Mouse (Mus musculus): ENCODE measurements around the gene Tppp3. TPM values are rescaled to one million over a fixed set of nuclear protein-coding genes. Genes with fewer than 3 reads are reported as not detected.

Tppp3 gene
- total and polyA plus RNA-seq, 3 experiments = 0.25 to 0.39 TPM; not detected in 1

DNA sequence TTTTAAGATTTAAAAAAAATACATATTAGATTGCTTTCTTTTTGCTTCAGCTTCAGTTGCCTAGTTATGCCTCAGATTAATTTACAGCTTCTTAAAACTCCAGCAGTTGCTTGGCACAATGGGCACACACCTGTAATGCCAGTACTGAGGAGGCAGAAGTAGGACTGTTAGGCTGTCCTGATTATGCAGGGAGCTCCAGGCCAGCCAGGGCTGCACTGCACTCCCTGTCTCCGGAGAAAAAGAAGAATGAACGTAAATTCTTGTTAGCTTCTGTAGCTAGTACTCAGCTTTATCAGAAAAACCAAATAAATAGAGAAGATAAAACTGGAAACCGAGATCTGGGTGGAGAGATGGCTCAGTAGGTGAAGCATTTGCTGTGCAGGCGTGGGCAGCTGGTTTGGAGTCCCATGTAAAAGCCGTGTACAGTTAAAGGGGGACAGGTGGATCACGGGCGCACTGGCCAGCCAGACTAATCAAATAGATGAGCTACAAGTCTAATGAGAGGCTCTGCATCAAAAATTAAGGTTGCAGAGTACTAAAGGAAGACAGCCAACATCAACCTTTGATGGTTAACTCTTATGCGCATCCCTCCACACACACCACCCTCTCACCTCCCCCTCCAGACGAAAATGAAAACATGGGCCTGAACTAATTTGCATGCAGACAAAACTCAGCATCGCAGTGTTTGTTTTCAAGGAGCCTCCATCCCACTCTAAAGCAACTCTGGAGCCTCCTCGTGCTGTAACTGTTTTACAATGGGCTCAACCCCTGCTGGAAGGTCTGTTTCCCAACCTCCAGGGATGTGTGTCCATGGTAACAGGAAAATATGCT is 25.8 kb downstream of the Tppp3 start:
- peaks cover 2 to 13% of the 10 kb centered on the region in 2 experiments; a peak in 3 of 4 replicates for H3K4me1 ChIP-seq (ENCODE audit: control insufficient read depth in 1 of 2, insufficient read depth in 2 of 2)
- no peak for TF ChIP-seq TBP (conservative IDR thresholded peaks at IDR 0.05; ENCODE audit: low read depth, low read length)
- TF ChIP-seq ZC3H11A (IDR thresholded peaks at IDR 0.05; ENCODE audit: low read depth, low read length) = no peak
- TF ChIP-seq GABPA (IDR thresholded peaks at IDR 0.05; ENCODE audit: insufficient replicate concordance, low read depth, low read length) = no peak
- TF ChIP-seq KAT2A (IDR thresholded peaks at IDR 0.05; ENCODE audit: insufficient replicate concordance, low read length) = no peak
- no peak for TF ChIP-seq MAFK (IDR thresholded peaks at IDR 0.05; ENCODE audit: insufficient replicate concordance, low read length)
- no peak for TF ChIP-seq MEF2A (IDR thresholded peaks at IDR 0.05; ENCODE audit: borderline replicate concordance, low read depth, low read length)
- TF ChIP-seq JUN (IDR thresholded peaks at IDR 0.05; ENCODE audit: insufficient read depth, low read depth, low read length) = no peak
- H3K36me3 ChIP-seq (replicated peaks in 1 of 2; ENCODE audit: control insufficient read depth in 1 of 2, insufficient read depth in 1 of 2, low read length in 1 of 2) = no peaks in the 10 kb centered on the region
- dilution Hi-C loops (cut with MboI; ENCODE audit: extremely low pct_ligation_motif_present, extremely low pct_unique_long_range_greater_than_20kb, low sequenced_read_pairs) (no loop called here), in situ Hi-C loops (cut with MboI; ENCODE audit: low pct_ligation_motif_present, low pct_unique_long_range_greater_than_20kb, low sequenced_read_pairs) (no loop called here)
- H3K4me2 ChIP-seq (ENCODE audit: insufficient read depth, low read depth, poor library complexity, severe bottlenecking) = peak overlapping the region; percentile 89
- H3K79me2 ChIP-seq (replicated peaks; ENCODE audit: control insufficient read depth, extremely low read depth, insufficient read depth, poor library complexity, severe bottlenecking) = no peaks in the 10 kb centered on the region
- no peak overlapping the region for H3K27ac ChIP-seq (ENCODE audit: insufficient read depth, low read depth)
- peak overlapping the region; percentile 7 to 26 (median 22) for H3K4me3 ChIP-seq (replicated peaks in 1 of 3; ENCODE audit: low read depth in 2 of 3, low read length in 2 of 3, poor library complexity in 1 of 3)
- no peaks in the 10 kb centered on the region for H3K9me3 ChIP-seq (replicated peaks; ENCODE audit: low read length)
- DNase-seq (ENCODE audit: extremely low read depth) = peak; percentile 17
- peaks cover 32% of the 10 kb centered on the region for H3K27me3 ChIP-seq (replicated peaks)
- H3K9ac ChIP-seq (ENCODE audit: insufficient read depth, low read depth) = peak overlapping the region; percentile 39; the same call in 1 of the 2 replicates

DNA sequence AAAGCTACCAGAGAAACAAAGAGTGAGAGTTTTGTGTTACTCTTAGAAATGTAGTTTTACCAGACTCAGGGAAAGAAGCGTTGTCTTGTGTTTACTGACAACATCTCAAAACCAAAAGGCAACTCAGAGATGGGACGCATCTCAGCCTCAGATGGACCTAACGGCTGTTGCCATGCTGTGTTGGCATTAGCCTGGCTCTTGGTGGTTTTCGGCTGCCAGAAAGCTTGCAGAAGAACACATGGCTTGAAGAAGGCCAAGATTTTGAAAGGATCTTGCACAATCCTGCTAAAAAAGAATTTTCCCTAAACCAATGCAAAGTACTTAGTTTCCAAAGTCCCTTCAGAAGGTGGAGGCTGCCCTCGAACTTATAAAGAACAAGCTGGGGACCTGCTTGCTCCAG is 28.7 kb downstream of the Tppp3 start:
- H3K9me3 ChIP-seq (replicated peaks; ENCODE audit: low read length) = no peaks in the 10 kb centered on the region
- no peak overlapping the region for H3K4me2 ChIP-seq (ENCODE audit: insufficient read depth, low read depth, poor library complexity, severe bottlenecking)
- H3K79me2 ChIP-seq (replicated peaks; ENCODE audit: control insufficient read depth, extremely low read depth, insufficient read depth, poor library complexity, severe bottlenecking) = no peaks in the 10 kb centered on the region
- in situ Hi-C loops (cut with MboI; ENCODE audit: low pct_ligation_motif_present, low pct_unique_long_range_greater_than_20kb, low sequenced_read_pairs) (no loop called here), dilution Hi-C loops (cut with MboI; ENCODE audit: extremely low pct_ligation_motif_present, extremely low pct_unique_long_range_greater_than_20kb, low sequenced_read_pairs) (no loop called here)
- TF ChIP-seq NELFE (IDR thresholded peaks at IDR 0.05; ENCODE audit: low read depth, low read length) (no peak), MAZ (IDR thresholded peaks at IDR 0.05; ENCODE audit: low read depth, low read length) (no peak), ETS1 (conservative IDR thresholded peaks at IDR 0.05; ENCODE audit: low read depth, low read length) (no peak), CHD2 (IDR thresholded peaks at IDR 0.05; ENCODE audit: low read length) (no peak), MYC (IDR thresholded peaks at IDR 0.05; ENCODE audit: low read depth, low read length) (no peak), ZNF384 (IDR thresholded peaks at IDR 0.05; ENCODE audit: low read depth, low read length) (no peak), TBP (conservative IDR thresholded peaks at IDR 0.05; ENCODE audit: low read depth, low read length) (no peak), CTCF (conservative IDR thresholded peaks at IDR 0.05 in 1 of 2, IDR thresholded peaks at IDR 0.05 in 1 of 2; ENCODE audit: low read depth in 2 of 2, low read length in 2 of 2) (no peak), UBTF (IDR thresholded peaks at IDR 0.05; ENCODE audit: low read depth, low read length) (no peak), PAX5 (IDR thresholded peaks at IDR 0.05; ENCODE audit: low read length) (no peak), TCF12 (IDR thresholded peaks at IDR 0.05; ENCODE audit: low read depth, low read length) (no peak), NRF1 (IDR thresholded peaks at IDR 0.05; ENCODE audit: low read depth, low read length) (no peak), ELF1 (IDR thresholded peaks at IDR 0.05; ENCODE audit: low read depth, low read length) (no peak), JUN (IDR thresholded peaks at IDR 0.05; ENCODE audit: insufficient read depth, low read depth, low read length) (no peak), USF2 (conservative IDR thresholded peaks at IDR 0.05; ENCODE audit: low read depth, low read length) (no peak)
- H3K4me1 ChIP-seq (ENCODE audit: control insufficient read depth in 1 of 2, insufficient read depth in 2 of 2) = peaks cover 2 to 13% of the 10 kb centered on the region in 2 experiments; a peak in 3 of 4 replicates
- no peak overlapping the region for H3K4me3 ChIP-seq (replicated peaks in 1 of 3; ENCODE audit: low read depth in 2 of 3, low read length in 2 of 3, poor library complexity in 1 of 3)
- no peak overlapping the region for H3K27ac ChIP-seq (ENCODE audit: insufficient read depth, low read depth)
- H3K36me3 ChIP-seq (replicated peaks in 1 of 2; ENCODE audit: control insufficient read depth in 1 of 2, insufficient read depth in 1 of 2, low read length in 1 of 2) = no peaks in the 10 kb centered on the region
- no peak overlapping the region for H3K9ac ChIP-seq (ENCODE audit: insufficient read depth, low read depth)
- peaks cover 37% of the 10 kb centered on the region for H3K27me3 ChIP-seq (replicated peaks)
- DNase-seq (ENCODE audit: extremely low read depth) = no peak
